Mouse (Mus musculus) spleen, adult 2 months (tissue): ENCODE data around the gene Qtrt2.

ENCODE experiments used
- CTCF ChIP-seq: fragments of 200-500 bp; IDR thresholded peaks from 2 replicates; pipeline ENCODE4 v1.5.1; 2011; ENCODE audit warnings: mild to moderate bottlenecking, inconsistent platforms; ENCODE audit not compliant: insufficient read depth, insufficient read length, insufficient replicate concordance; ENCODE audit errors: extremely low read depth
- POLR2A ChIP-seq: fragments of 200-500 bp; IDR thresholded peaks from 2 replicates; pipeline ENCODE4 v1.6.1; 2011; ENCODE audit warnings: low read depth, low read length, inconsistent platforms

- no peak for TF ChIP-seq CTCF
- TF ChIP-seq POLR2A, result no peak
Observed at GRCm38 (mm10) chr16:43925846-43926245, 763 bp downstream of the Qtrt2 start.
